Comparison of ENCODE assay signal across 1 mouse cellular context in genomic region chr4:120023221-120023840, GRCm38 (mm10).
A peak's percentile ranks its signal among the peaks of the same experiment; 100 is the strongest.
TF ChIP-seq lines count a peak whose summit lies in the region.

No protein-coding gene starts in this region.

TF ChIP-seq in CH12.LX, 34 proteins besides CTCF, POLR2A, EP300 and RAD21 (continued from another document):
- no peak for TF ChIP-seq ZNF384 (IDR thresholded peaks at IDR 0.05; ENCODE audit: low read depth, low read length)
- no peak for TF ChIP-seq ZKSCAN1 (IDR thresholded peaks at IDR 0.05; ENCODE audit: borderline replicate concordance, low read depth, low read length)
- 0 out of 2 replicates have a peak, but pooled peaks have one; percentile 32 for TF ChIP-seq NRF1 (IDR thresholded peaks at IDR 0.05; ENCODE audit: low read depth, low read length)
- TF ChIP-seq ELF1 (IDR thresholded peaks at IDR 0.05; ENCODE audit: low read depth, low read length) = no peak
- TF ChIP-seq MEF2A (IDR thresholded peaks at IDR 0.05; ENCODE audit: borderline replicate concordance, low read depth, low read length) = peak; percentile 73; the same call in 1 of the 2 replicates
- TF ChIP-seq SMC3 (IDR thresholded peaks at IDR 0.05; ENCODE audit: low read depth, low read length) = peak; percentile 16; the same call in 1 of the 2 replicates
- no peak for TF ChIP-seq USF1 (IDR thresholded peaks at IDR 0.05; ENCODE audit: low read depth, low read length)
- no peak for TF ChIP-seq MXI1 (IDR thresholded peaks at IDR 0.05; ENCODE audit: low read depth, low read length)
- TF ChIP-seq POLR2AphosphoS2 (IDR thresholded peaks at IDR 0.05; ENCODE audit: low read depth, low read length) = no peak
- TF ChIP-seq MYC (IDR thresholded peaks at IDR 0.05; ENCODE audit: low read depth, low read length) = 0 out of 2 replicates have a peak, but pooled peaks have one; percentile 37
- peak; percentile 47; the same call in 1 of the 2 replicates for TF ChIP-seq MAX (IDR thresholded peaks at IDR 0.05; ENCODE audit: low read length)
- TF ChIP-seq MAFK (IDR thresholded peaks at IDR 0.05; ENCODE audit: insufficient replicate concordance, low read length) = 0 out of 2 replicates have a peak, but pooled peaks have one; percentile 31
- peak; percentile 96 for TF ChIP-seq TCF12 (IDR thresholded peaks at IDR 0.05; ENCODE audit: low read depth, low read length)
- no peak for TF ChIP-seq KAT2A (IDR thresholded peaks at IDR 0.05; ENCODE audit: insufficient replicate concordance, low read length)
- TF ChIP-seq HCFC1 (IDR thresholded peaks at IDR 0.05; ENCODE audit: low read depth, low read length) = no peak
- TF ChIP-seq PAX5 (IDR thresholded peaks at IDR 0.05; ENCODE audit: low read length) = no peak
- no peak for TF ChIP-seq NELFE (IDR thresholded peaks at IDR 0.05; ENCODE audit: low read depth, low read length)
- TF ChIP-seq SIN3A (IDR thresholded peaks at IDR 0.05; ENCODE audit: low read length) = no peak
- TF ChIP-seq E2F4 (IDR thresholded peaks at IDR 0.05; ENCODE audit: insufficient replicate concordance, low read depth, low read length) = no peak
- TF ChIP-seq MAZ (IDR thresholded peaks at IDR 0.05; ENCODE audit: low read depth, low read length) = no peak
- TF ChIP-seq UBTF (IDR thresholded peaks at IDR 0.05; ENCODE audit: low read depth, low read length) = no peak
TF ChIP-seq in CH12.LX: peak in this region for 12.
